Mouse (Mus musculus): ENCODE data around the gene Tbx15.

Gene Tbx15

DNA sequence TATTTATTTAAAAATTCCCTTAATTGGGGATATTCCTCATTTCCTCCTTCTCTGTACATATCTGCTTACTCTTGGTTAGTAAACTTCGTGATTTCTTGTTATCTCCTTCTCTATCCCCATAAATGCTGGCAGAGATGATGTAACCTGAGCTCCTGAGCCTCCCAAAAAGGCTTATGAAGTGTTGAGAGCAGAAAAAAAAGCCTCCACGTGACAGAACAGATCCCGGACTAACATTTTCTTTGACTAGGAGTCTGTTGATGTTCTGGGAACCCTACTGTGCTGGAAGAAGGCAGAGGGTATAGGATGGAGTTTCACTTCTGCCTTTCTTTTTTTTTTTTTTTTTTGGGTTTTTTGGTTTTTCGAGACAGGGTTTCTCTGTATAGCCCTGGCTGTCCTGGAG lies 146.9 kb downstream of the Tbx15 start:
- no peak for DNase-seq (ENCODE audit: low spot score in 2 of 2)

Measured in right cerebral cortex, adult 2 months (tissue).